ENCODE assay signal across 19 mouse cellular contexts in genomic region chr16:36794976-36795375, GRCm38 (mm10).
"Had no signal": no experiment of that assay in that cellular context is flagged by ENCODE, and none has a peak within 500 bp of the region (broad histone marks: within the 10 kb centered on the region; RNA-seq: fewer than 3 reads in every experiment).

No protein-coding gene starts in this region.

- H3K4me1 ChIP-seq: liver, embryonic 15.5 days; lung, embryonic 15.5 days; megakaryocyte, embryonic 14.5 days; midbrain, embryonic 13.5 days; midbrain, embryonic 15.5 days; neural tube, embryonic 12.5 days; stomach, embryonic 15.5 days had no signal

- H3K9ac ChIP-seq: liver, embryonic 15.5 days; liver, postnatal 0 days; lung, embryonic 15.5 days; midbrain, embryonic 13.5 days; midbrain, embryonic 15.5 days; neural tube, embryonic 12.5 days; stomach, embryonic 15.5 days had no signal

- ATAC-seq: liver, postnatal 0 days; lung, postnatal 0 days; midbrain, embryonic 13.5 days; midbrain, embryonic 15.5 days had no signal

- H3K36me3 ChIP-seq: liver, embryonic 15.5 days; lung, embryonic 15.5 days; midbrain, embryonic 13.5 days; midbrain, embryonic 15.5 days; neural tube, embryonic 12.5 days; stomach, embryonic 15.5 days had no signal

- H3K27ac ChIP-seq: liver, embryonic 15.5 days; lung, embryonic 15.5 days; macrophage; midbrain, embryonic 13.5 days; midbrain, embryonic 15.5 days; neural tube, embryonic 12.5 days; stomach, embryonic 15.5 days; stomach, postnatal 0 days had no signal

- H3K9me3 ChIP-seq: liver, embryonic 15.5 days; lung, embryonic 15.5 days; midbrain, embryonic 15.5 days; neural tube, embryonic 12.5 days; stomach, embryonic 15.5 days had no signal

- H3K4me2 ChIP-seq: liver, embryonic 15.5 days; lung, embryonic 15.5 days; midbrain, embryonic 11.5 days; midbrain, embryonic 13.5 days; midbrain, embryonic 15.5 days; neural tube, embryonic 12.5 days; stomach, embryonic 15.5 days had no signal

- DNase-seq: liver, postnatal 0 days; lung, adult 2 months; lung, postnatal 14 days; lung, postnatal 36 days; right cerebral cortex, postnatal 14 days; thymus, adult 2 months; thymus, postnatal 25 days; thymus, postnatal 4 days had no signal

- H3K4me3 ChIP-seq: liver, embryonic 15.5 days; lung, embryonic 15.5 days; megakaryocyte, embryonic 14.5 days; midbrain, embryonic 13.5 days; midbrain, embryonic 15.5 days; neural tube, embryonic 12.5 days; stomach, embryonic 15.5 days had no signal

- H3K27me3 ChIP-seq: liver, embryonic 15.5 days; lung, embryonic 15.5 days; megakaryocyte, embryonic 14.5 days; midbrain, embryonic 13.5 days; midbrain, embryonic 15.5 days; neural tube, embryonic 12.5 days; stomach, embryonic 15.5 days had no signal
